Mouse (Mus musculus) CH12.LX (cell line): ENCODE results near the gene Lat.

Experiments
- CHD1 ChIP-seq: IDR thresholded peaks from 2 replicates; pipeline ENCODE4 v1.6.1; 2012; ENCODE audit warnings: low read depth, low read length, improper control_type of control experiment, inconsistent platforms
- GABPA ChIP-seq: IDR thresholded peaks from 2 replicates; pipeline ENCODE4 v1.6.1; 2012; ENCODE audit warnings: low read depth, low read length, improper control_type of control experiment, inconsistent platforms; ENCODE audit not compliant: insufficient replicate concordance
- JUN ChIP-seq: IDR thresholded peaks from 2 replicates; pipeline ENCODE4 v1.6.1; 2011; ENCODE audit warnings: low read depth, mild to moderate bottlenecking, low read length, improper control_type of control experiment, moderate library complexity; ENCODE audit not compliant: insufficient read depth
- NRF1 ChIP-seq: IDR thresholded peaks from 2 replicates; pipeline ENCODE4 v1.6.1; 2014; ENCODE audit warnings: low read depth, mild to moderate bottlenecking, inconsistent platforms, low read length, improper control_type of control experiment, moderate library complexity
- POLR2A ChIP-seq: IDR thresholded peaks from 2 replicates; pipeline ENCODE4 v1.6.1; 2011; ENCODE audit warnings: low read depth, mild to moderate bottlenecking, improper control_type of control experiment, low read length
- TBP ChIP-seq: conservative IDR thresholded peaks from 2 replicates; pipeline ENCODE4 v1.6.1; 2011; ENCODE audit warnings: low read depth, low read length, improper control_type of control experiment
- UBTF ChIP-seq: IDR thresholded peaks from 2 replicates; pipeline ENCODE4 v1.6.1; 2012; ENCODE audit warnings: low read depth, mild to moderate bottlenecking, inconsistent platforms, low read length, improper control_type of control experiment, moderate library complexity
- ZC3H11A ChIP-seq: IDR thresholded peaks from 2 replicates; pipeline ENCODE4 v1.6.1; 2012; ENCODE audit warnings: low read depth, mild to moderate bottlenecking, inconsistent platforms, low read length, improper control_type of control experiment

DNA sequence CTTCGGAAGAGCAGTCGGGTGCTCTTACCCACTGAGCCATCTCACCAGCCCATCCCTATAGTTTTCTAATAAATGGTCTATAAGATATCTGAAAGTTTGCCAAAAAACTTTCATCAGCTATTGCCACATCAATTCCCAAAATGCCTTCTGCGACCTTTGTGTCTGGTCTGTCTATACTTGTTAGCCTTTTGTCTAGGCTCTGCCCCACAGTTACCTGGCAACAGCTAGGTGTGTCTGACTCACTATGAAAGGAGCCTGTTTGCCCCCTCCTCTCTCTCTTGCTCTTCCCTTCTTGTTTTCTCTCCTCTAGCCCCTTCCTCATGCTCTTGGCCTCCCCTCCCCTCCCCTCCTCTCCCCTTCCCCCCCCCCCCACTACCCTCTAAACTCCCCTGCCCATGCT lies 23.8 kb downstream of the Lat start:
- TF ChIP-seq NRF1 (no peak), JUN (no peak), UBTF (no peak), CHD1 (no peak), GABPA (no peak), POLR2A (no peak), TBP (no peak), ZC3H11A (no peak)
